Mouse (Mus musculus) liver, adult 2 months (tissue): ENCODE results near the gene Cdh26.

Experiments
- CTCF ChIP-seq: fragments of 200-500 bp; IDR thresholded peaks from 2 replicates; pipeline ENCODE4 v1.5.1; 2011; ENCODE audit warnings: low read depth, low read length, control low read depth
- POLR2A ChIP-seq: fragments of 200-500 bp; IDR thresholded peaks from 2 replicates; pipeline ENCODE4 v1.6.1; 2011; ENCODE audit warnings: low read length, control low read depth; ENCODE audit not compliant: insufficient read depth; ENCODE audit errors: extremely low read depth

- TF ChIP-seq POLR2A = no peak
- no peak for TF ChIP-seq CTCF
These were observed 96.4 kb downstream of the Cdh26 start for GRCm38 (mm10) chr2:178526776-178527175.
